Mouse (Mus musculus): ENCODE data around the gene Tmem143.

DNA sequence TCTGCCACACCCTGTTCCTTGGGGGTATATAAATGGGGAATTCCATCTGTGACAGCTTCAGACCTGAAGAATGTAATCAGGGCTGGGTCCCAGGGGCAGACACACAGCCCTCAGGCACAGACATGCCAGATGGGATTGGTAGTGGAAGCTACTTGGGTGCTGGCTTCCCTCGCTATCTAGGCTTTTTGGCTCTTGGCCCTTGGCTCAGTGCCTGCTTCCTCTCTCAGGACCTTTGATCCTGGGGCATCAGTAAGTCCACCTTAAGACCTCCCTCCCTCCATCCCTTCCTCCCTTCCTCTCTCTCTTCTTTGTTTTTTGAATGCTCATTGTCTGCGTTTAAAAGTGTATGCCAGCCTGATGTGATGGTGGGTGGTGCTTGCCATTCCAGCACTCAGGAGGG is 43.1 kb downstream of the Tmem143 start:
- TF ChIP-seq POLR2A (IDR thresholded peaks at IDR 0.05; ENCODE audit: borderline replicate concordance, control insufficient read depth, low read depth, low read length) (no peak), CTCF (IDR thresholded peaks at IDR 0.05; ENCODE audit: control insufficient read depth, insufficient read depth, low read length) (no peak)

All from bone marrow, adult 2 months (tissue).